Mouse (Mus musculus) C2C12 (cell line): ENCODE measurements at regions not wholly inside any gene's neighbourhood (a gene's known extent, or its start where the extent isn't known, plus 50 kb on each side); places are given as distances from the start of the nearest gene placed in this dataset.

ENCODE experiments used
- CTCF ChIP-seq: IDR thresholded peaks from one replicate; pipeline ENCODE4 v1.5.1; 2011; ENCODE audit not compliant: control insufficient read depth, insufficient read depth, insufficient read length
- MAX ChIP-seq: IDR thresholded peaks from one replicate; pipeline ENCODE4 v1.6.1; 2011; ENCODE audit warnings: mild to moderate bottlenecking, control low read depth
- MYOD1 ChIP-seq: IDR thresholded peaks from one replicate; pipeline ENCODE4 v1.6.1; 2011; ENCODE audit warnings: low read depth; ENCODE audit not compliant: control insufficient read depth, insufficient read length
- MYOG ChIP-seq: IDR thresholded peaks from one replicate; pipeline ENCODE4 v1.6.1; 2011; ENCODE audit not compliant: control insufficient read depth, insufficient read length; ENCODE audit errors: extremely low read depth

GRCm38 (mm10) chr2:47755716-47756115 is 1058.2 kb upstream of the Acvr2a start:
- TF ChIP-seq CTCF (no peak), MAX (no peak), MYOG (no peak), MYOD1 (no peak)
